Mouse (Mus musculus) lung, postnatal 0 days (tissue): ENCODE measurements around the gene Zfp956. TPM values are rescaled to one million over a fixed set of nuclear protein-coding genes. Genes with fewer than 3 reads are reported as not detected.
A peak's percentile ranks its signal among the peaks of the same experiment; 100 is the strongest.

Source experiments
- ATAC-seq: fragments of 200-750 bp; cut with Nextera tagmentation; 2 replicates; pipeline ENCODE4 v1.8.0; 2017; ENCODE audit warnings: moderate library complexity
- DNase-seq: peaks from one replicate; pipeline ENCODE4 v3.0.0-alpha.2; 2016; ENCODE audit warnings: low spot score
- H3K27ac ChIP-seq: fragments of 300-500 bp; sonication (generic); 2 replicates; pipeline ENCODE4 v1.5.1; 2014; ENCODE audit warnings: antibody characterized with exemption, mild to moderate bottlenecking, low read length, mixed read lengths
- H3K27me3 ChIP-seq: fragments of 300-500 bp; sonication (generic); replicated peaks from 2 replicates; pipeline ENCODE4 v1.6.1; 2014; ENCODE audit warnings: low read length, mixed read lengths; ENCODE audit not compliant: insufficient read depth
- H3K36me3 ChIP-seq: fragments of 300-500 bp; sonication (generic); 2 replicates; pipeline ENCODE4 v1.6.1; 2014; ENCODE audit warnings: low read length, mixed read lengths; ENCODE audit not compliant: insufficient read depth
- H3K4me1 ChIP-seq: fragments of 300-500 bp; sonication (generic); 2 replicates; pipeline ENCODE4 v1.6.1; 2014; ENCODE audit warnings: antibody characterized with exemption, low read depth, low read length, mixed read lengths; ENCODE audit not compliant: insufficient read depth
- H3K4me2 ChIP-seq: fragments of 300-500 bp; sonication (generic); replicated peaks from 2 replicates; pipeline ENCODE4 v1.6.1; 2014; ENCODE audit warnings: low read depth, mild to moderate bottlenecking, low read length, moderate library complexity, mixed read lengths
- H3K4me3 ChIP-seq: fragments of 300-500 bp; sonication (generic); 2 replicates; pipeline ENCODE4 v1.5.1; 2014; ENCODE audit warnings: low read depth, low read length
- H3K9ac ChIP-seq: fragments of 300-500 bp; sonication (generic); replicated peaks from 2 replicates; pipeline ENCODE4 v1.6.1; 2014; ENCODE audit warnings: low read depth, mild to moderate bottlenecking
- H3K9me3 ChIP-seq: fragments of 300-500 bp; sonication (generic); 2 replicates; pipeline ENCODE4 v1.6.1; 2016; ENCODE audit warnings: low read length, mixed read lengths
- CTCF ChIP-seq: IDR thresholded peaks from 2 replicates; pipeline ENCODE4 v1.5.1; 2016; ENCODE audit warnings: antibody characterized with exemption, mild to moderate bottlenecking
- EP300 ChIP-seq: IDR thresholded peaks from 2 replicates; pipeline ENCODE4 v1.6.1; 2016; ENCODE audit warnings: antibody characterized with exemption, mild to moderate bottlenecking, control low read depth
- WGBS: fragments of 180-500 bp; shearing (Covaris S2); extraction: QIAGEN DNeasy Blood & Tissue Kit; methylation state at CpG from one replicate; pipeline ENCODE4 v1.1.7; 2014; 5-methylcytosine and 5-hydroxymethylcytosine counted together
- polyA plus RNA-seq: library from polyadenylated mRNA; unstranded; fragments of >200 nt; fragmentation: Nextera tagmentation; extraction: Ambion mirVana; gene quantifications from 2 replicates; pipeline ENCODE4 v1.2.1, GENCODE M21; 2015

Zfp956 gene
- polyA plus RNA-seq, 1 experiment from 2014 or later = 5.3 TPM

DNA sequence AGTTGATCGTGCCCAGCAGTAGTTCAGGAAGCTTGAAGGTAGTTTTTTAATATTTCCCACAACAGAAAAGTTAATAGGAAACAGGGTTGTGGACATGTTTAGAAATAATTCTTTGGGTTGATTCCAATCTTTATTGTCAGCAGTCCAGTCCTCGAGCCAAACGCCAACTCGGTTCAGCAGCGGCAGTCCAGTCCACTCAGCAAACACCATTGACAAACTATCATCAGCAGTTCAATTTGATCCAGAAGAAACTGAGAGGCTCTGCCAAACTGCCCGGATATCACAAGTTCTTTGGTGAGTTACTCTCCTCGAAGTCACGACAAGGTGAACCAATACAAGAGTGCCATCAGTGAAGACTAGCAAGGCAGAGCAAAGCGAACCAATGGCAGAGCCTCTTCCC, 42.5 kb downstream of the Zfp956 start:
- no peaks in the 10 kb centered on the region for H3K9me3 ChIP-seq
- ATAC-seq (no peak), DNase-seq (no peak)
- H3K36me3 ChIP-seq = no peaks in the 10 kb centered on the region
- no peak overlapping the region for H3K4me2 ChIP-seq
- H3K4me3 ChIP-seq = no peak overlapping the region
- H3K27ac ChIP-seq = no peak overlapping the region
- no peaks in the 10 kb centered on the region for H3K27me3 ChIP-seq
- TF ChIP-seq EP300 (no peak), CTCF (no peak)
- no peaks in the 10 kb centered on the region for H3K4me1 ChIP-seq
- WGBS = 63% methylated on average over 9 of the region's 9 CpGs
- no peak overlapping the region for H3K9ac ChIP-seq

DNA sequence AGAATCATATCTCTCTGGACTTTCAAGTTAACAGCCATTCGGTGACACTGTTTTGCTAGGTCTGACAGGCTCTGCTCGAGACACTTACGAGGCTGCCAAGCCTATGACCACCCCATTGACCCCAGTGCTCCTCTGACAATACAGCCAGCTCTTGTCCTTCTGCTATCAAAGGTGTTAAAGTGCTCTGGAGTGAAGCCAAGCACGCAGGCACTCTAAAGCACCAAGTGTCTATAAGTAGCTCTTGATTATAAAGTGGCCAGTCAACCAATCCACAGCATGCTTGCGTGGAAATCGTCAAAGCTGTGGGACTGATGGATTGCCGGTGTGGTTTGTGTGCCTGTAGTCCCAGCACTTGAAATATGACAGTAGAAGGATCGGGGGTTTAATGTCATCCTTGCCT, 57.5 kb downstream of the Zfp956 start:
- Histone ChIP-seq H3K4me1 (no peaks in the 10 kb centered on the region), H3K27me3 (no peaks in the 10 kb centered on the region), H3K36me3 (no peaks in the 10 kb centered on the region), H3K4me3 (no peak overlapping the region), H3K4me2 (no peak overlapping the region), H3K9ac (no peak overlapping the region), H3K9me3 (no peaks in the 10 kb centered on the region), H3K27ac (no peak overlapping the region)
- ATAC-seq = peak; percentile 95
- 20% methylated on average over 8 of the region's 8 CpGs for WGBS
- peak; percentile 84 for TF ChIP-seq EP300
- TF ChIP-seq CTCF = no peak
- DNase-seq = peak; percentile 74

Other genes with a start within 250 kb of the Zfp956 start
- gene Pdia4, start 140.0 kb upstream of the Zfp956 start, polyA plus RNA-seq = 98.0 and 123 TPM in 2 replicates
- 0.98 and 1.0 TPM in 2 replicates for gene Zfp786, start 122.5 kb upstream of the Zfp956 start, polyA plus RNA-seq
- gene Zfp398, start 117.7 kb upstream of the Zfp956 start, polyA plus RNA-seq = 4.7 and 5.2 TPM in 2 replicates
- 9.0 and 9.6 TPM in 2 replicates for gene Zfp282, start 76.2 kb upstream of the Zfp956 start, polyA plus RNA-seq
- 15.2 and 16.7 TPM in 2 replicates for gene Zfp212, start 32.9 kb upstream of the Zfp956 start, polyA plus RNA-seq
- 4.7 TPM in 2 replicates for gene Zfp777, start 95.5 kb downstream of the Zfp956 start, polyA plus RNA-seq
- gene Zfp746, start 133.2 kb downstream of the Zfp956 start, polyA plus RNA-seq = 13.5 and 14.4 TPM in 2 replicates